Mouse (Mus musculus) gastrocnemius, postnatal 14 days (tissue): ENCODE measurements at regions not wholly inside any gene's neighbourhood (a gene's known extent, or its start where the extent isn't known, plus 50 kb on each side); places are given as distances from the start of the nearest gene placed in this dataset.

Experiments used
- DNase-seq: peaks from one replicate; pipeline ENCODE4 v3.0.0; 2021; ENCODE audit warnings: mixed read lengths
- intact Hi-C: fragments of 180-260 bp; cut with DNase I; formaldehyde crosslinking; loops from one replicate; pipeline ENCODE4 v1.15.1; 2025; ENCODE audit warnings: low total_unique reads

- peak; percentile 82 for DNase-seq
- intact Hi-C loops: loop anchor here (10.0 kb wide), 3 partner anchors 179 to 579 kb away; partner anchors contain the start of gene Kcng3
Measured at GRCm38 (mm10) chr17:83276000-83276891, 61.2 kb downstream of the Pkdcc start.

GRCm38 (mm10) chr17:83277117-83277947, 62.2 kb downstream of the Pkdcc start:
- intact Hi-C loops: loop anchor here (10.0 kb wide), 3 partner anchors 177 to 577 kb away; partner anchors contain the start of gene Kcng3
- DNase-seq: peak; percentile 57

DNA sequence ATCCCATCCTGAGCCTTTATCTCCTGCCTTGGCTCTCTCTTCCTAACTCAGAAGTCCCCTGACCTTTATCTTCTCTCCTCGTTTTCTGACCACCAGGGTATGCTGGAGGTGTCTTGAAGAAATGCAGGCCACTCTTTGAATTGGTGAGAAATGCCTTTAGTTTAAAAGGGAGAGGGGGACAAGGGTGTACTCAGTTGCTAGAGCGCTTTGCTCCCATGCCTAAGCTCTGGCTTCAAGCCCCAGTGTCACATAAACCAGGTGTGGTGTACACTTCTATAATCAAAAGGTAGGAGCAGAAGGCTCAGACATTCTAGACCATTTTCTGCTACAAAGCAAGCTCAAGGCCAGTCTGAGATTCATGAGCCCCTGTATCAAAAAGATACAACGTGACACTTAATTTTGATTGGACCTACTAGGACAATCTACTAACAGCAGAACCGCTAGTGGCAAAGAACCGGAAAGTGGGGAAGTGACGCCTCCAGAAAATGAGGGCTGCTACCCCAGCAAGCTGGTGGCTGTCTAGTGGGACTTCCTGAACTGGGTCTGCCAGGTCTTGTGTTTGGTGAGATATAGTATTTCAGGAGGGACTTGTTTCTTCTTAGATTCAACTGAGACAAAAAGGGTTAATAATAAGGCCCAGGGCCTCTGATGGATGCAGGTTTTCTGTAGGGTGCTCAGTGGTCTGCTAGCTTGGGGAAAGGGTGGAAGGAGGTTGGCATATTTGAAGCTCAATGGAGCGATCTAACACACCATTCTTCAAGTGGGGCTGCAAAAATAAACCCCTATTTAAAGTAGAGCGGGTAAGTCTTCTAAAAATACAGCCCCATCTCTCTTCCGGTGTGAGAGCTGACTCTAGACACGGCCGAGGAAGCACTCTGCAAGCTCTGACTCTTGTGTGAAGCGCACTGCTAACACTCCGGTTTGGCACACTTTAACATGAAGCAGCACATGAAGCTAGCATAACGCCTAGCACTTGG, 63.1 kb downstream of the Pkdcc start:
- no peak for DNase-seq
- intact Hi-C loops: loop anchor here (10.0 kb wide), 3 partner anchors 177 to 577 kb away; partner anchors contain the start of gene Kcng3

GRCm38 (mm10) chr17:83283328-83283727, 67.4 kb upstream of the Eml4 start:
- intact Hi-C loops: no loop called here
- DNase-seq: no peak

- intact Hi-C loops: no loop called here
- DNase-seq: no peak
Measured at GRCm38 (mm10) chr17:83287381-83288142, 63.2 kb upstream of the Eml4 start.

- intact Hi-C loops: no loop called here
Measured at GRCm38 (mm10) chr17:83288143-83288492, 62.6 kb upstream of the Eml4 start.

GRCm38 (mm10) chr17:83295526-83296238, 55.0 kb upstream of the Eml4 start:
- intact Hi-C loops: no loop called here
- DNase-seq: no peak

More at GRCm38 (mm10) chr17:83288143-83288492, 62.6 kb upstream of the Eml4 start:
- DNase-seq: peak; percentile 64

DNA sequence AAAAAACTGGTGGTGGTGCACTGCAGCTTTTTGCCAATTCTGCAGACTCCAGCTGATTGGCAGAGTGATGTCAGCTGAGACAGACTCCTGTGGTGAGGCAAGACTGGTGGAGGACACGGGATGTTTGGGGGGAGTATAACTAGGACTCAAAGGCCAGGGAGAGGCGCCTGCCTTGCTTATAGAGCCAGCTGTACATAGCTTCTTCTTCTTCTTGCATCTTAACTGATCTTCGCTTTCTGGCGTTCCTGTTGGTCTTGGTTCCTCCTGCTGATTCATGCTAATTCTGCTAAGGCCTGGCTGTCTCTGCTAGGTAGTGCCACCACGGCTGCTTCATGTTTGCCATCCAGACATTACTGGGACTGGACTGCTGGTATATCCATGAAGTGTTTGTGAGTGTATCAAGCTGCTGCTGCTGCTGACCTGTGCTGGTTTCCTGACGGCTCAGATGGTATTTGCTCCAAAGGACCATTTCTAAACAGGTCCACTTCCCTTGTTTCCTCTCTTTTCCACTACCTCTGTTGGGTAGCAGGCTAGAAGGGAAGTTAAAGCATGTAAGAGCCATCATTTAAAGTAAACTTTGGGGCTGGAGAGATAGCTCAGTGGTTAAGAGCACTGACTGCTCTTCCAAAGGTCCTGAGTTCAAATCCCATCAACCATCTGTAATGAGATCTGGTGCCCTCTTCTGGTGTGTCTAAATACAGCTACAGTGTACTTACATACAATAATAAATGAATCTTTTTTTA, 53.2 kb upstream of the Eml4 start:
- no peak for DNase-seq
- intact Hi-C loops: no loop called here
